Mouse (Mus musculus) spleen, adult 2 months (tissue): ENCODE measurements around the gene Dagla. TPM values are rescaled to one million over a fixed set of nuclear protein-coding genes. Genes with fewer than 3 reads are reported as not detected.

Source experiments
- DNase-seq, 2 experiments: peaks; one replicate each; pipeline versions ENCODE4 v3.0.0 to v3.0.0-alpha.2; 2012 to 2021; ENCODE audit warnings: low spot score in 2 of 2, low read depth in 1 of 2
- H3K27ac ChIP-seq: fragments of 200-500 bp; 2 replicates; pipeline ENCODE4 v1.5.1; 2012; ENCODE audit warnings: low read length, inconsistent platforms; ENCODE audit not compliant: insufficient read depth
- H3K27me3 ChIP-seq: fragments of 200-500 bp; 2 replicates; pipeline ENCODE4 v1.6.1; 2012; ENCODE audit warnings: mild to moderate bottlenecking, moderate library complexity, low read length, inconsistent platforms; ENCODE audit not compliant: control insufficient read depth, insufficient read depth
- H3K36me3 ChIP-seq: fragments of 200-500 bp; 2 replicates; pipeline ENCODE4 v1.6.1; 2012; ENCODE audit warnings: mild to moderate bottlenecking, low read length, inconsistent platforms; ENCODE audit not compliant: control insufficient read depth, insufficient read depth
- H3K4me1 ChIP-seq: fragments of 200-500 bp; 2 replicates; pipeline ENCODE4 v1.6.1; 2011; ENCODE audit warnings: inconsistent platforms; ENCODE audit not compliant: control insufficient read depth, insufficient read depth, insufficient read length
- H3K4me3 ChIP-seq: fragments of 200-500 bp; 2 replicates; pipeline ENCODE4 v1.5.1; 2011; ENCODE audit warnings: mild to moderate bottlenecking, inconsistent platforms; ENCODE audit not compliant: insufficient read depth, insufficient read length; ENCODE audit errors: extremely low read depth
- CTCF ChIP-seq: fragments of 200-500 bp; IDR thresholded peaks from 2 replicates; pipeline ENCODE4 v1.5.1; 2011; ENCODE audit warnings: mild to moderate bottlenecking, inconsistent platforms; ENCODE audit not compliant: insufficient read depth, insufficient read length, insufficient replicate concordance; ENCODE audit errors: extremely low read depth
- POLR2A ChIP-seq: fragments of 200-500 bp; IDR thresholded peaks from 2 replicates; pipeline ENCODE4 v1.6.1; 2011; ENCODE audit warnings: low read depth, low read length, inconsistent platforms
- WGBS: fragments of 180-500 bp; shearing (Covaris S2); methylation state at CpG from one replicate; pipeline ENCODE4 v1.1.7; 2018; 5-methylcytosine and 5-hydroxymethylcytosine counted together
- polyA plus RNA-seq: library from polyadenylated mRNA; depleted of rRNA; stranded (reverse); fragments of >200 nt; gene quantifications from 2 replicates; pipeline ENCODE4 v1.2.3, GENCODE M21; 2012

Gene Dagla
- polyA plus RNA-seq, 1 experiment: 4.4 TPM

DNA sequence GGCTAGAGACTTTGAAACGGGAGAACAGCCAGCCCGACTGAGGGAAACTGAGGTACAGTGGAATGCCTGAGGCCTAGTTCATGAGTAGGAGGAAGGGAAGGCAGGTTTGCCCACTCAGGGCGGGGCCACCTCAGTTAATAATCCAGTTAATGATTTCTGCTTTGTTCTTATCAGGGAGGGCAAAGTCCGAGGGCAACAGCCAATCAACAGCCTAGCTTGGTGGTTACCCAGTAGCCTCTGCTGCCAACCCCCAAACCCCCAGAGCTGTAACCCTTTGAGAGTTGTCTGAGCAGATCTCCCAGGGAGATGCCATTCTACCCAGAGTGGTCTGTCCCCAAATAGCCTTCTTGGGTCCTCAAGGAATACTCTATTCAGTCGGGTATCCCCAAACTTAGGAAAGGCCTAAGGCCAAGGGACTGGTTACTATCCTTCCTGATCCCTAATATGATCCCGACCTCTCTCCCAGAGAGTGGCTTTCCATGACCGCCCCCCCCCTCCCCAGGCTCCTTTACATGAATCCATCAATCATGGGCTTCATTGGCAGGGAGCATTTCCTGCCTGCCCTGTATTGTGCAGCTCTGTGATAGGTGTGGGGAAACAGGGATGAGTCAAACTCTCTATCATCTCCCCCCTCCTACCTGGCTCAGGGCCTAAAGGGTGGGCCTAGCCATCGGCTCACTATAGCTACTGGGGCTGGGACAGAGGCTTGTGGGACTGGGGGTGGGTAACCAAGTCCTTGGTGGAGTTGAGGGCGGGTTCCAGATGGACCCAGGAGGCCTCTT is 68.7 kb downstream of the Dagla start:
- Histone ChIP-seq H3K4me1 (peaks cover 5% of the 10 kb centered on the region; the same call in 1 of the 2 replicates), H3K36me3 (no peaks in the 10 kb centered on the region), H3K4me3 (no peak overlapping the region), H3K27me3 (peaks cover 6% of the 10 kb centered on the region), H3K27ac (no peak overlapping the region)
- TF ChIP-seq POLR2A (no peak), CTCF (no peak)
- 83% methylated on average over 9 of the region's 9 CpGs for WGBS
- DNase-seq: no peak

DNA sequence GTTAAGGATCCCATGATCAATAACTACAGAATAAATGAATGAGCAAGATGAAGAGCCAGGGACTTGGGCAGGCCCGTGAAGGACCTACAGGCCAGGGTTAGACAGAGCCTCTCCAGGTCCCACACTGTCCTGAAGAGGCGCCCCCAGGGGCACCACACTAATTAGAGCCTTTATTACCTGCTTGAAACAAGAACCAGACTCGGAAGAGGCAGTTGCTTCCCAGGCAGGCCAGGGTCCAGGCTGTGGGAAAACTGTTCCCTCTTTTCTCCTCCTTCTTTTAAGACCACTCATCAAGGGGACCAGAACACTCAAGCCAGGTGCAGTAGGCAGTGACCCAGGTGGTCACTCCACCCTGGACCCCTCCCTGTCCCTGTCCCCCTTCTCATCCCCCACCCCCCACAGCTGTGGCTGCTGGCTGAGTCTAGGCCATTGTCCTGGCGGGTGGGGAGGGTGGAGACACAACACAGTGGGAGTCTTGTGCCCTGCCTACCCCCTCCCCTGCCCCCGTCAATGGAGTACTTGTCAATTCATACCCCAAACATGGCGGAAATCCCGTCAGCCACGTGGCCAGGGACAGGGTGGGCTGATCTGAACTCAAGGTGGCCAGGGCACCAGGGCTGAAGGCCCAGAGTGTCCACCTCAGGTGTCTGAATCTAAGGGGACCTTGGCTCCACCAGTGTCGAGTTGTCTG is 72.2 kb downstream of the Dagla start:
- Histone ChIP-seq H3K36me3 (no peaks in the 10 kb centered on the region), H3K27ac (no peak overlapping the region), H3K27me3 (no peaks in the 10 kb centered on the region), H3K4me1 (no peaks in the 10 kb centered on the region), H3K4me3 (no peak overlapping the region)
- TF ChIP-seq CTCF (no peak), POLR2A (no peak)
- WGBS: 82% methylated on average over 9 of the region's 9 CpGs
- no peak for DNase-seq

DNA sequence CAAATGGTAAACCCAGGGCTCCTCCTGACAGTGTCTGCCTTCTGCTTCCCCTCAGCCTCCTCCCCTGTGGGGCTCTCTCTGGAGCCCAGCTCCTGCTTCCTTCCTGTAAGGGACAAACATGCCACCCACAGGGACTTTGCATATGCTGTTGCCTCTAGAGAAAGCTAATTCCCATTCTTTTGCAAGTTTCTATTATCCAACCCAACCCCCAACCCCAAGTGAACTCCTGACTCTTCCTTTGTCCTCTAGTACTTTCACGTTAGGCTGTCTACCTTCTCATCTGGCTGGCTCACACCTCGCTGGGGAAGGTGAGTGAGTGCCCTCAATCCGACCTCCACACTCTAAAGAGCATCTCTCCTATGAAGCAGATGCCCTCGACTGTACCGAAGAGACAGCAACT is 72.8 kb downstream of the Dagla start:
- H3K27ac ChIP-seq: no peak overlapping the region
- no peak for DNase-seq
- no peak overlapping the region for H3K4me3 ChIP-seq
- H3K27me3 ChIP-seq: no peaks in the 10 kb centered on the region
- TF ChIP-seq POLR2A (no peak), CTCF (no peak)
- no peaks in the 10 kb centered on the region for H3K36me3 ChIP-seq
- no peaks in the 10 kb centered on the region for H3K4me1 ChIP-seq
- 64% methylated on average over 5 of the region's 5 CpGs for WGBS

DNA sequence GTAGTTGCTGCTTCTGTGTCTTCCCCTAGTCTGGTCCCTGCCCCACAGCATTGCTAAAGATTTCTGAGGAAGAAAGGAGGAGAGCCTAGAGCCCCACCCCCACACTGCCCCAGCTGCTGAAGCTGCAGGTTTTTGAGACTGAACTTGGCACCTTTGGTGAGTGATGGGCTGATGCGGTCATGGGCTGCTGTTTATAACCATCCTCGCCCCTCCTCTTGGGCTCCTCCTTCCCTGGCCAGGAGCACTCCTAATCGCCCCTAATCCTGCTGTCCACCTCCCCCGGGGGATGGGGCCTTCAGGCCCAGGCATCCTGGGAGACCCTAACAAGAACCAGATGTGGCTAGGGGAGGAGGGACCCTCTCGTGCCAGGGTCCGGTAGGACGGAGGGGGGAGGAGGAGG is 73.7 kb downstream of the Dagla start:
- H3K36me3 ChIP-seq: no peaks in the 10 kb centered on the region
- no peaks in the 10 kb centered on the region for H3K4me1 ChIP-seq
- H3K27me3 ChIP-seq: no peaks in the 10 kb centered on the region
- no peak for DNase-seq
- WGBS: 66% methylated on average over 7 of the region's 7 CpGs
- no peak overlapping the region for H3K27ac ChIP-seq
- H3K4me3 ChIP-seq: no peak overlapping the region
- TF ChIP-seq CTCF: no peak

DNA sequence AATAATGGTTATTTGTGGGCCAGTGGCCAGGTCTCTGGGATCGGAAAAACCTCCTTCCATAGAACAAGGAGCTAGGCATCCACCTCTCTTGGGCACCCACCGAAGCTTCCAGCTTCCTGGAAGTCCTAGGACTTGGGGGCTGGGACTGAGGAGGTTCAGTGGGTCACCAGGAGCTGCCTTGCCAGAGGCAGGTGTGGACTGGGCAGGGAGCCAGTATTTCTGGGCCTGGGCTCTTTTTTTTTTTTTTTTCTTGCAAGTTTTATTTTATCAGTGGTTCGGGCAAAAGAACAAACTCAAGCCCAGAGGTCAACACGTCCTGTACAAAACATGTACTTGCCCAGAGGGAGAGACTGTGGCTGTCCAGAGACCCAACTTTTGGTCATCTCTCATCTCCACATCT is 78.9 kb downstream of the Dagla start:
- H3K27ac ChIP-seq: no peak overlapping the region
- H3K36me3 ChIP-seq: no peaks in the 10 kb centered on the region
- no peaks in the 10 kb centered on the region for H3K27me3 ChIP-seq
- 73% methylated on average over 4 of the region's 4 CpGs for WGBS
- no peak for DNase-seq
- H3K4me3 ChIP-seq: no peak overlapping the region
- no peaks in the 10 kb centered on the region for H3K4me1 ChIP-seq
- TF ChIP-seq CTCF (no peak), POLR2A (no peak)

DNA sequence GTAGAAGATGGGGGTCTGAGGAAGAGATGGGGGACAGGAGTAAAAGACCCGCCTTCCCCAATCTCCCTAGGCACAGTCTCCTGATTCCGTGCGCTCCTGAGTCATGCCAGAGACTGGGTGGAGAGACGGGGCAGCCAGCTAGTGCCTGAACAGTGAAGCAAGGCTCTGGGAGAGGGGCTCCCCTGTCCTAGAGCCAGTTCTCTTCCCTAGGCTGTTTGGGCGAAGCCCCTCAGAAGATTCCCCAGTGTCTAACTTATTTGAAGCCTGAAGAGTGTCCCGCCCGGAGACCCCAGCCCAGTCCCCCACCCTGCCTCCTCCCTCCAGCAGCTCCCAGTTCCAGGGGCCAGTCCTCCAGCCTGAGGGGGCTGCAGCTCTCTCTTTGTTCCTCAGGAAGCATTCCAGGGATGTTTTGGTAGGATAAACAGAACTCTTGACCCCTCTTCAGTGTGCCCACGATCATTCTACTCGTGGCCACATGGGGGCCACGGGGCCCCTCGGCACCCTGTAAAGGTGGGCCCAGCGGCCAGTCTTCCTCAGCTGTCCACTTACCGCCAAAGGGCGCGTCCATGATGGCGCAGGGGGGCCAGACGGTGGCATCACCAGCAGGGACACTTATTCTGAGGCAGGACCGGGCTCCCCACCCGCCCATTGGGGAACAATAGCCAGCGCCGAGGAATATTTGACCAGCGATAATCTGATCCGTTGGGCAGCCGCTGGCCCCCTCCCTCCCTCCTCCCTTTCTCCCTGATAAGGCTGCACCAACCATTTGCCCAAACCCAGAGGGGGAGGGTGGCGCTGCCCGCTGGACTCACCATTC is 79.8 kb downstream of the Dagla start:
- no peak for DNase-seq
- TF ChIP-seq POLR2A (no peak), CTCF (no peak)
- 76% methylated on average over 26 of the region's 26 CpGs for WGBS
- Histone ChIP-seq H3K36me3 (no peaks in the 10 kb centered on the region), H3K4me1 (no peaks in the 10 kb centered on the region), H3K4me3 (no peak overlapping the region), H3K27me3 (no peaks in the 10 kb centered on the region), H3K27ac (no peak overlapping the region)
